Mouse (Mus musculus): ENCODE results near the gene Cacnb1. TPM values are rescaled to one million over a fixed set of nuclear protein-coding genes. Genes with fewer than 3 reads are reported as not detected.
A peak's percentile ranks its signal among the peaks of the same experiment; 100 is the strongest.

Gene Cacnb1
- polyA plus RNA-seq, 1 experiment from 2014 or later: 6.5 TPM

DNA sequence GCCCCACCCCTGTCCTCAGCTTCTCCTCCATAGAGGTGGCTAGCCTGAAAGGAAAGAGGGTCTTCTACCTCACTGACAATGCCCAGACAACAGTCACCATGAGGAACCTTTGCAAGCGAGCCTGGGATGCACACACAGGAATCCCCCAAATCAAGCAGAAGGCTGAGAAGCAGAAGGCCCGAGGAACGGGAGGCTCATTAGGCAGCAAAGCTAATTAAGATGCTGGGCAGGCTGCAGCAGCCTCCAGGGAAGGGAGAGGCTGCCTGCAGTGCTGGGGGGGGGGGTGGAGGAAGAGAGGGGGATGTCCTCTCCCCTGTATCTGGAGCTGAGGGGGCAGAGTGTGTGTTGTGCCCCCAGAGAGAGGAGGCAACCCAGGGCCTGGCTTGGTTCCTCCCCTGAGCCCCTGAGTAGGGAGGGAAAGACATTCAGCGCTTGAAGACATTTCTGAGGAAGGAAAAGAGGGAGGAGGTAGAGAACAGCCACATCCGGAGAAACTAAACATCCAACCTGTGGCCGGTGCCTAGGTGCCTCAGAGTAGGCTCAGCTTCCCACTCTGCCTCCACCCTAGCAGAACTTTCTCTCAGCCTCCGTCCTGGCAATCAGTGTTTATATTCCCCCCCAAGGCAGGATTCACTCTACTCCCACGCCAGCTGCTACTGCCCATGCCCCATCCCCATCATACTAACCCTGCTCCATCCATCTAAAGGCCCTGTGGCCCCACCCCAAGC is 2.8 kb downstream of the Cacnb1 start:
- WGBS: 41% methylated on average over 8 of the region's 8 CpGs
- no peaks in the 10 kb centered on the region for H3K9me3 ChIP-seq (replicated peaks)
- peaks cover 32% of the 10 kb centered on the region for H3K36me3 ChIP-seq
- H3K4me3 ChIP-seq: peak overlapping the region; percentile 18; the same call in 1 of the 2 replicates
- DNase-seq (ENCODE audit: low spot score): no peak
- peaks cover 50% of the 10 kb centered on the region for H3K4me1 ChIP-seq
- peaks cover 22% of the 10 kb centered on the region for H3K27me3 ChIP-seq (ENCODE audit: low read depth, poor library complexity, severe bottlenecking)
- peak overlapping the region; percentile 43; the same call in 1 of the 2 replicates for H3K27ac ChIP-seq

- H3K4me3 ChIP-seq: 0 out of 2 replicates have a peak overlapping the region, but pooled peaks have one; percentile 12
- H3K4me1 ChIP-seq: peaks cover 50% of the 10 kb centered on the region
- no peaks in the 10 kb centered on the region for H3K9me3 ChIP-seq (replicated peaks)
- H3K36me3 ChIP-seq: peaks cover 40% of the 10 kb centered on the region
- WGBS: 33% methylated on average over 10 of the region's 10 CpGs
- no peak overlapping the region for H3K27ac ChIP-seq
- peaks cover 22% of the 10 kb centered on the region for H3K27me3 ChIP-seq (ENCODE audit: low read depth, poor library complexity, severe bottlenecking)
- no peak for DNase-seq (ENCODE audit: low spot score)
These were observed 3.8 kb downstream of the Cacnb1 start for GRCm38 (mm10) chr11:98018858-98019641.

DNA sequence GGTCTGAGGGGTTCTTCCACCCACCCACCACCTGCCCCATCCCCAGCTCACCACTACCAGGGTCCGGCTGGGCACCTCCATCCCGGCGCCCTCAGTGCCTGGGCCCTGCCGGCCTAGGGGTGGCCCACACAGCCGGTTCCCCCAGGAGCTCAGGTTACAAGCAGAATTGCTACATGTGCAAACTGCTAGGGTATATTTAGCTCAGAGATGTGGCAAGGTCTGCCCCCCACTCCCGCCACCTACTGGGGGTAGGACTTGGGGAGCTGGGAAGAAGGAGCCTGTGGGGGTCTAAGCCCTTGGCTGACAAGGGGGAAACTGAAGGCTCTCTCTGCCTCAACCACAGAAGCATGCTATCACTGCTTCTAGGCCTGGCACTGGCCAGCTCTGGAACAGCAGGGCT is 4.6 kb downstream of the Cacnb1 start:
- peaks cover 22% of the 10 kb centered on the region for H3K27me3 ChIP-seq (ENCODE audit: low read depth, poor library complexity, severe bottlenecking)
- peaks cover 47% of the 10 kb centered on the region for H3K4me1 ChIP-seq
- H3K9me3 ChIP-seq (replicated peaks): no peaks in the 10 kb centered on the region
- peaks cover 40% of the 10 kb centered on the region for H3K36me3 ChIP-seq
- no peak overlapping the region for H3K4me3 ChIP-seq
- DNase-seq (ENCODE audit: low spot score): no peak
- no peak overlapping the region for H3K27ac ChIP-seq
- 60% methylated on average over 6 of the region's 6 CpGs for WGBS

DNA sequence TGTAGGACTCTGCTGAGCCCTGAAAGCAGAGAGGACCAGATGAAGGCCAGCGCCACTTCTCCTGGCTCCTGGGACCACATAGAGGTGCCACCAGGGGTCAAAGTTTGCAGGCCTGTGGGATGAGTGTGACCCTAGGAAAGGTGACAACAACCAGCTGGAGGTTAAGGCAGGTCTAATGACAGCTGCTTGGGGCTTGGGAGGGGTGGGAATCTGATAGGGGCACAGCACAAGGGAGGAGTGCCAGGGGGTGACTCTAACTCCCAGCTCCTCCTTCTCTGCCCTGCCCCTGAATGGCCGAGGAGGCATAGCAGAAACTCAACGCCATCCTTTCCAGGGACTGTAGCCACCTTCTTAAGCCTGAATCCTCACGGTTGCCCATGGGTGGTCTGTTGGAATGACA is 6.0 kb downstream of the Cacnb1 start:
- H3K4me1 ChIP-seq: peaks cover 43% of the 10 kb centered on the region
- H3K27ac ChIP-seq: no peak overlapping the region
- H3K4me3 ChIP-seq: no peak overlapping the region
- peaks cover 43% of the 10 kb centered on the region for H3K36me3 ChIP-seq
- H3K9me3 ChIP-seq (replicated peaks): no peaks in the 10 kb centered on the region
- 71% methylated on average over 4 of the region's 4 CpGs for WGBS
- H3K27me3 ChIP-seq (ENCODE audit: low read depth, poor library complexity, severe bottlenecking): peaks cover 32% of the 10 kb centered on the region
- no peak for DNase-seq (ENCODE audit: low spot score)

GRCm38 (mm10) chr11:98016177-98016576 is 6.7 kb downstream of the Cacnb1 start:
- WGBS: 92% methylated on average over 5 of the region's 5 CpGs
- Histone ChIP-seq H3K4me1 (peaks cover 42% of the 10 kb centered on the region), H3K9me3 (replicated peaks) (no peaks in the 10 kb centered on the region), H3K4me3 (no peak overlapping the region), H3K27me3 (ENCODE audit: low read depth, poor library complexity, severe bottlenecking) (peaks cover 35% of the 10 kb centered on the region), H3K36me3 (peaks cover 48% of the 10 kb centered on the region), H3K27ac (no peak overlapping the region)
- no peak for DNase-seq (ENCODE audit: low spot score)

DNA sequence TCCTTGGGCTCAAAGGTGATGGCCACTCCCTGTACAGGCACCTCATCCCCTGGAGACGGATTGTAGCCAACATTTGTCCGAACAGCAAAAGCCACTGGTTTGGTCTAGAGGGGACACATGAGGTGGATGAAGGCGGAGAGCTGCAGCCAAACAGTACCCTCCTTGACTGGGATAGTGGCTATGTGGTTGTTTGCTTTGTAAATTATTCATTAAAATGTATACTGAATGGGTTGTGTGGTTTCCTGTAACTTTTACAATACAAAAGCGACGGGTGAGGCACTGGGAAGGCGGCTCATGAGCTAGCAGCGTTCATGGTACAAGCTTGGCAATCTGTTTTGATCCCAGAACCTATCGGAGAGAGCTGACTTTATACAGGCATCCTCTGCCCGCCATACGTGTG is 10.0 kb downstream of the Cacnb1 start:
- Histone ChIP-seq H3K4me3 (no peak overlapping the region), H3K9me3 (replicated peaks) (no peaks in the 10 kb centered on the region), H3K27ac (no peak overlapping the region), H3K27me3 (ENCODE audit: low read depth, poor library complexity, severe bottlenecking) (peaks cover 22% of the 10 kb centered on the region), H3K36me3 (peaks cover 66% of the 10 kb centered on the region), H3K4me1 (peaks cover 14% of the 10 kb centered on the region)
- DNase-seq (ENCODE audit: low spot score): no peak
- 78% methylated on average over 10 of the region's 10 CpGs for WGBS

DNA sequence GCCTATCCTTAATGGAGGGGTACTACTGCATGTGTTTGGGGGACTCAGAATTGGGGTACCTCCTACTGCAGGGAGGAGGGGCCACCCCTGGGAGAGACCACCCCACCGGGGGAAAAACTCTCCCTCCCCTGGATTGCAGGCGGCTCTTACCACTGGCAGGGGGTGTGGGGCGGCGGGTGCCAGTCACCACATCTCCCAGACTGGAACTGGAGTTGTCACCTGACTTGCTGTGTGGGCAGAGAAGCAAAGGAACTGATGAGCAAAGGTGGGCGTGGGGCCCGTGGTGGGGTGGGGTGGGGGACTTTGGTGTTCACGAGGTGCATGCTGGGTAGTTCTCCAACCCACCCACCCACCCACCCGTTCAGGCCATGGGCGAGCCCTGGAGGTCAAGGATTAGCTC is 11.1 kb downstream of the Cacnb1 start:
- DNase-seq (ENCODE audit: low spot score): no peak
- H3K9me3 ChIP-seq (replicated peaks): no peaks in the 10 kb centered on the region
- H3K36me3 ChIP-seq: peaks cover 56% of the 10 kb centered on the region
- H3K4me1 ChIP-seq: peaks cover 14% of the 10 kb centered on the region
- H3K27ac ChIP-seq: 0 out of 2 replicates have a peak overlapping the region, but pooled peaks have one; percentile 16
- no peak overlapping the region for H3K4me3 ChIP-seq
- H3K27me3 ChIP-seq (ENCODE audit: low read depth, poor library complexity, severe bottlenecking): peaks cover 22% of the 10 kb centered on the region
- 68% methylated on average over 9 of the region's 9 CpGs for WGBS

DNA sequence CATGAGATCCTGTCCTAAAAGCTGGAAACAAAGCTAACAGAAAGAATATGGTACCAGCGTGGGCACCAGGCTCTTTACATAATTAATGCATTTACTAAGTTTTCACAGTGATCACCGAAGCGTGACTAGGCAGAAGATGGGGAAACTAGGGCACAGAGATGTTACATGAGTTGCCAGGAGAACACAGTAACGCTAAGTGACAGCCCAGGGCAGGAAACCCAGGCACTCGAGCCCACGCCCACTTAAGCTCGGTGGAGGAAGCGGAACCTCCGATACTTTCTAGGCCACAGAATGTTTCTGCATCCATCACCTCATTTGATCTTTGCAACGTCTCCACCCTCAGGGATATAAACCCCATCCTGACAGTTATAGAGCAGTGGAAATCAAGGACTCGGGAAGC is 14.7 kb downstream of the Cacnb1 start:
- DNase-seq (ENCODE audit: low spot score): no peak
- Histone ChIP-seq H3K27me3 (ENCODE audit: low read depth, poor library complexity, severe bottlenecking) (peaks cover 46% of the 10 kb centered on the region), H3K36me3 (peaks cover 49% of the 10 kb centered on the region), H3K4me3 (no peak overlapping the region), H3K27ac (no peak overlapping the region), H3K9me3 (replicated peaks) (no peaks in the 10 kb centered on the region), H3K4me1 (peaks cover 32% of the 10 kb centered on the region)
- WGBS: 85% methylated on average over 11 of the region's 11 CpGs

GRCm38 (mm10) chr11:98005686-98006085 is 17.1 kb downstream of the Cacnb1 start:
- Histone ChIP-seq H3K4me1 (peaks cover 41% of the 10 kb centered on the region), H3K4me3 (no peak overlapping the region), H3K27me3 (ENCODE audit: low read depth, poor library complexity, severe bottlenecking) (peaks cover 52% of the 10 kb centered on the region), H3K9me3 (replicated peaks) (no peaks in the 10 kb centered on the region), H3K36me3 (peaks cover 38% of the 10 kb centered on the region), H3K27ac (no peak overlapping the region)
- DNase-seq (ENCODE audit: low spot score): no peak
- WGBS: 86% methylated on average over 10 of the region's 10 CpGs

DNA sequence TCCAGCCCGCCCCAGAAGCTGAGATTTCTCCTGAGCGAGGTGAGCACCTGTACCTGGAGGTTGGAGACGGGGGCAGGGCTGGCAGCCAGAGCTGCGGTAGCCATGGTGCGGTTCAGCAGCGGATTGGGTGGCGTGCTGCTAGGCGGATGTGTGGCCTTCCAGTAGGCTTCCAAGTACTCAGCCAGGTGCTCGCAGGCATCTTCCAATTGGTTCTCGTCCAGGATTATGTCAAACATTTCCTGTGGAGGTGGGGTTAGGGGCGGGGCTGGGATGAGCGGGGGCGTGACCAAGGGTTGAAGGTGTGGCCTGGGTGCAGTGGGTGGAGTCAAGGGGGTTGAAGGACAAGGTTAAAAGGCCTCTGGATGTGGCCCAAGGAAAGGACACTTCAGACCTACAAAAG is 17.8 kb downstream of the Cacnb1 start:
- peaks cover 33% of the 10 kb centered on the region for H3K36me3 ChIP-seq
- peaks cover 45% of the 10 kb centered on the region for H3K4me1 ChIP-seq
- no peaks in the 10 kb centered on the region for H3K9me3 ChIP-seq (replicated peaks)
- peaks cover 54% of the 10 kb centered on the region for H3K27me3 ChIP-seq (ENCODE audit: low read depth, poor library complexity, severe bottlenecking)
- DNase-seq (ENCODE audit: low spot score): peak; percentile 38
- WGBS: 34% methylated on average over 13 of the region's 13 CpGs
- H3K27ac ChIP-seq: no peak overlapping the region
- no peak overlapping the region for H3K4me3 ChIP-seq

- Histone ChIP-seq H3K9me3 (replicated peaks) (no peaks in the 10 kb centered on the region), H3K36me3 (peaks cover 25% of the 10 kb centered on the region), H3K27me3 (ENCODE audit: low read depth, poor library complexity, severe bottlenecking) (peaks cover 63% of the 10 kb centered on the region), H3K4me3 (no peak overlapping the region), H3K4me1 (peaks cover 47% of the 10 kb centered on the region), H3K27ac (no peak overlapping the region)
- DNase-seq (ENCODE audit: low spot score): no peak
- WGBS: 89% methylated on average over 8 of the region's 8 CpGs
These were observed 18.7 kb downstream of the Cacnb1 start for GRCm38 (mm10) chr11:98004161-98004560.

GRCm38 (mm10) chr11:98003171-98003671 is 19.6 kb downstream of the Cacnb1 start:
- 23% methylated on average over 17 of the region's 17 CpGs for WGBS
- no peaks in the 10 kb centered on the region for H3K9me3 ChIP-seq (replicated peaks)
- H3K36me3 ChIP-seq: peaks cover 20% of the 10 kb centered on the region
- H3K27ac ChIP-seq: 0 out of 2 replicates have a peak overlapping the region, but pooled peaks have one; percentile 21
- H3K27me3 ChIP-seq (ENCODE audit: low read depth, poor library complexity, severe bottlenecking): peaks cover 73% of the 10 kb centered on the region
- peak overlapping the region; percentile 39 for H3K4me3 ChIP-seq
- DNase-seq (ENCODE audit: low spot score): peak; percentile 40
- H3K4me1 ChIP-seq: peaks cover 47% of the 10 kb centered on the region

DNA sequence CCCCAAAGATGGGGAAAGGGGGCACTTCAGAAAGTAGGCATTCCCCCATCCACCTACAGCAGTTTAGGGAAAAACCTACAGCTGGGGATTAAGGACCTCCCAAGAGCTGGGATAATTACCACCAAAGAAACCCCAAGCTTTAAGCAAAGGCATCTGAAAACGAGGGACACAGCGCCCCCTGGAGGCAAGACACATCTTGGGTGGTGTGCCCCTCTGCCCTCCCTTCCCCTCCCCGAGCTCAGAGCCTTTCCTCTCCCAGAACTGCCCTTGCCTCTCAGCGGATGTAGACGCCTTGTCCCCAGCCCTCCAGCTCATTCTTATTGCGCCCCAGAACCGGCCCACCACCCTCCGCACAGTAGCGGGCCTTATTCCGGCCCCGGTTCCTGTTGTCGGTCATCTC is 20.2 kb downstream of the Cacnb1 start:
- H3K27ac ChIP-seq: 0 out of 2 replicates have a peak overlapping the region, but pooled peaks have one; percentile 21
- peak; percentile 92 for DNase-seq (ENCODE audit: low spot score)

More for the DNA sequence above, 20.2 kb downstream of the Cacnb1 start:
- Histone ChIP-seq H3K4me3 (peak overlapping the region; percentile 39), H3K4me1 (peaks cover 47% of the 10 kb centered on the region), H3K36me3 (peaks cover 17% of the 10 kb centered on the region), H3K27me3 (ENCODE audit: low read depth, poor library complexity, severe bottlenecking) (peaks cover 79% of the 10 kb centered on the region), H3K9me3 (replicated peaks) (no peaks in the 10 kb centered on the region)
- WGBS: 5% methylated on average over 12 of the region's 12 CpGs
